Mouse (Mus musculus): ENCODE data around the gene Gorab.
A peak's percentile ranks its signal among the peaks of the same experiment; 100 is the strongest.

Gene Gorab

GRCm38 (mm10) chr1:163403498-163404126 is at the start of gene Gorab:
TSS of gene Gorab (minus strand) at chr1:163403669.
- DNase-seq (ENCODE audit: low spot score), result peak; percentile 96

DNA sequence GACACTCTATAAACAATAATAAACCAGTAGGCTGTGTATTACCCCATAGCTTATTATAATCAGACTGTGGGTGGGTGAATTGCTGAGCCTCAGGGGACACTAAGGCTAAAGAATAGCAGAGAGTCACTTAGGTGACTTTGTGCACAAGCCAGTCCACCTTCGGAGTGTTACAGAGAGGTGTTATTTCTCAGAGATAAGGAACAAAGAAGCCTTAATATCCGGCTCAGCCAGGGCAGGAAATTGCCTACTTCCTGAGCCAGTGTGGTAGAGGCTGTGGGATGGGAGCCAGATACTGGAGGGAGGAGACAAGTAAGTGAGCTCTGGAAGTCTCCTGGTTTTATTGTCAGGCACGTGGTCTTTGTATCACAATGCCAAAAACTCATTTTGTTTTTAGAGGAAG is 40.4 kb upstream of the Gorab start:
- no peak for DNase-seq (ENCODE audit: low spot score)

DNA sequence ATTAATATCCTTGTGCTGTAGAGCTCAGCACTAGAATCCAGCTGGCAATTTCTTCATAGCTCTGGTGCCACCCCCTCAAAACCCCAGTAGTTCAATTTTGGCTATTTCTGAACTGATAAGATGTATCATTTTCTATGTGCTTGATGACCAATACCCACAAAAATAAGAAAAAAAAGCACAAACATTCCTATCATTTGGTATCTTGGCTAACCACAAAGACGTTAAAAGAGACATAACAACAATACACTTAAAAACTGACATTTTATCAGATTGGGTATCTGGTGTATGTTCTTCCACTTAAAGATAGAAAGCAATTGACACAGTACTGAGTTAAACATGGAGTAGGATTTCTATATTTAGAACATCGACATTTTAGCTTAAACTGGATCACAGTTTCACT is 35.5 kb upstream of the Gorab start:
- DNase-seq (ENCODE audit: low spot score), result no peak

- DNase-seq (ENCODE audit: low spot score), result no peak
Measured at GRCm38 (mm10) chr1:163423467-163424014, 20.1 kb upstream of the Gorab start.

- no peak for DNase-seq (ENCODE audit: low spot score)
Measured at GRCm38 (mm10) chr1:163417191-163417590, 13.7 kb upstream of the Gorab start.

DNA sequence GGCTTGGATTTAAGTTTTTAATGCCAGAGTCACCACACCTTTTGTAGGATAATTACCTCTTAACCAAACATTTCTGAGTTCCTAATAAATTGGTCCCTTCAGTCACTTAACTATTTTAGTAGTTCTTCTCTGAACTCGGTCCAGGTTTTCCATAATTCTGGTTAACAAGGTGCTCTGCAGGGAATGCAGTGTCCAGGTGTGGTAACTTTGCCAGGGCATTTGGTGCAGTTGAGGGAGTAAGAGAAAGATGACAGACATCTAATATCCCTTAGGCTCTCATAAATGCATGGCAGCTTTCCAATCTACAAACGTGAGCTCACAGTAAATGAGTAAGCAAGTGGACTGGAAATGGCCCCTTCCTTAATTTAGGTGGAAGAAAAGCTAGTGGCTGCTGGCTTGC is 10.7 kb upstream of the Gorab start:
- no peak for DNase-seq (ENCODE audit: low spot score)

- DNase-seq (ENCODE audit: low spot score), result no peak
Measured at GRCm38 (mm10) chr1:163406203-163406602, 2.7 kb upstream of the Gorab start.

GRCm38 (mm10) chr1:163391321-163391720 is 12.1 kb downstream of the Gorab start:
- no peak for DNase-seq (ENCODE audit: low spot score)

DNA sequence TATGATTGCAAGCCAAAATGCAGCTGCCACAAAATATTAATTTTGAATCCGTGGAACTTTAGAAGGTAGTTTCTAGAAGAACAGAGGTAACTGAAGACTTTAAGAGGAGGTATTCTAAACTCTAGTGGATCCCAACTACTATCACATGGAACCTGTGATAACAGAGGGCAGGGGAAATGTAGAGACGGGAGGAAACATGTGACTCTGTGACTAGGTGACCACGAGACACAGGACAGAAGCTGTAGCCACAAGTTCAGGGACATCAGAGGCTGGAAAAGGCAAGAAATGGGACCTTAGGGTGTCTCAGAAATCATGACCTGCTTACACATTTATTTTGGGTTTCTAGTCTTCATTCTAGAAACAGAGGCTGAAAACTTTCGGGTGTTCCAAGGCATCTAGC is 13.4 kb downstream of the Gorab start:
- no peak for DNase-seq (ENCODE audit: low spot score)

DNA sequence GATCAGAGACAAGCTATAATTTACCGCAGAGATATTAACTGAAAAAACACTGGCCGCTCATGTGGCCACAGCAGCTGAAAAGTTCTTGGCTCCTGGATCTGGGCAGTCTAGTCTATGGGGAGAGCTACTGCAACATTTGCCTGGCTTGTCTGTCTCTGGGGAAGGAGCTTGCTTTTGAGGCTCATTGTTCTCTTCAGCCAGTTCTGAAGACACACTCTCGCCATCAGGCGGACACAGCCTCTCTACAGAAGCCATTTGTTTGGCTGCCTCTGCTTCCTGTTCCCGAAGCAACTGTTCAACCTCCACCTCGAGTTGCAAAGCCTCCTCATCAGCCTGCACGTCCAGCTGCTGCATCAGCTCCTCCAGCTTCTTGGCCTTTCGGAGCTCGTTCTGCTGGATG is 17.3 kb downstream of the Gorab start:
- DNase-seq (ENCODE audit: low spot score), result no peak

GRCm38 (mm10) chr1:163383442-163384027 is 19.9 kb downstream of the Gorab start:
- DNase-seq (ENCODE audit: low spot score), result no peak

DNA sequence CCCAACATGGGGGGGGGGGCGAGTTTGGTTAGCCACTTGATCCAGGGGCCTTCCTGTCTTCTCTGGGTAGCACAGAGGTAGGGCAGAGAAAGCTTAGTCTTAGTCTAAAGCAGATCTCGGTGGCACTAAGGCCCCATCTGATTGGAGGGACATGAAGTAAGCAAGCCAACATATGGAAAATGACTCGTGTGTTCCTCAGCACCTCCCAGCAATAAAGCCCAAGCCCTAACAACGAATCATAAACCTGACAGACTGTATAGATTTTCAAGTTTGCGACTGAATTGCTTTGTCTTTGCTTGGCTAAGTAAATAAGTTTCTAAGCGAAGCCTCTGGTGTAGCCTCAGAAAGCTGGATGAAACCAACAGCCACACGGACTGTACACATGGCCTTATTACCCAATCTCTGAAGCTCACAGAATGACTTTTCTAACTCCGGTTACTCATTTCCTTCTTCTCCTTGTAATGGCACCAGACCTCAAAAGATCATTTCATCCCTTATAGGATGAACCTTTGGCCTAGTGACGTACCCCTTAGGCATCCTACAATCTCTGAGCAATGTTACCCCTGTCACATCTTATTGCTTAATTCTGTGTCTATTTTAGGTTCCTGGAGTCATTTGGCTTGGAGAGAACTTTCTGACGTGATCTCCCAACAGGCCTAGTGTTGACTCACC is 21.3 kb downstream of the Gorab start:
- DNase-seq (ENCODE audit: low spot score), result no peak

DNA sequence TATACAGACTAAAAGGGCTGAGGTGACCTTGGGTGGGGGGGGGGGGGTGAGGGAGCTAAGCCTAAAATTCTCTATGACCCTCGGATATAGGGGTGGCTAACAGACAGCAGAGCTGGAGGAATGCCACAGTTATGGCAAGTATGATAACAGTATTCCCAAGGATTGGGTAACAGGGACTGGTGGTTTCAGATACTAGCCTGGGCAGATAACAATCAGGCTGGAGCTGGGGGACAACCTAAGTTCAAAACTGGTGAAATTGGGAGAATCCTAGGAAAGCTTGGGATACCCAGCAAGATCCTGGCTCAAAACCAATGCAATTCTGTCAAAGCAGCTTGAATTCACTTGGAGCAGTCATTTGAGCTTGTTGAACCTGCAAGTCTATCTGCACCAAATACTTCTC is 22.9 kb downstream of the Gorab start:
- no peak for DNase-seq (ENCODE audit: low spot score)

DNA sequence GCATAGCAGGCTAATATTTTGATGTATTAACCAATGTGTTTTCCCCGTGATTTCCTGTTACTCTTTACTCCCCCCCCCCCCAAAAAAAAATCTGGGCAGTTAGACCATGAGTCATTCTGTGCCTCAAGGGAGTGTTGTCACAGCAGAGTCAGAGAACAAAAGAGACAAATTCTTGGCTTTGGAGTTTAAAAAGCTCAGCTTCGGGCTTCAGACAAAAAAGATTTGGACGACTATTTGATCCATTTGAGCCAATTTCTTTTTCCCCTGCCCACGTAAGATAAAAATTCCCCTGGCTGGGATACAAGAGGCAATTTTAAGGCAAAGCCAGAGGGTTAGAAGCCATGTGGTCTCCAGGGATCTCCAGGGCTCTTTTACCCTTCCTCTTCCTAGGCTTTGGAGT is 23.4 kb downstream of the Gorab start:
- DNase-seq (ENCODE audit: low spot score), result no peak

- no peak for DNase-seq (ENCODE audit: low spot score)
Measured at GRCm38 (mm10) chr1:163377924-163378323, 25.5 kb downstream of the Gorab start.

DNA sequence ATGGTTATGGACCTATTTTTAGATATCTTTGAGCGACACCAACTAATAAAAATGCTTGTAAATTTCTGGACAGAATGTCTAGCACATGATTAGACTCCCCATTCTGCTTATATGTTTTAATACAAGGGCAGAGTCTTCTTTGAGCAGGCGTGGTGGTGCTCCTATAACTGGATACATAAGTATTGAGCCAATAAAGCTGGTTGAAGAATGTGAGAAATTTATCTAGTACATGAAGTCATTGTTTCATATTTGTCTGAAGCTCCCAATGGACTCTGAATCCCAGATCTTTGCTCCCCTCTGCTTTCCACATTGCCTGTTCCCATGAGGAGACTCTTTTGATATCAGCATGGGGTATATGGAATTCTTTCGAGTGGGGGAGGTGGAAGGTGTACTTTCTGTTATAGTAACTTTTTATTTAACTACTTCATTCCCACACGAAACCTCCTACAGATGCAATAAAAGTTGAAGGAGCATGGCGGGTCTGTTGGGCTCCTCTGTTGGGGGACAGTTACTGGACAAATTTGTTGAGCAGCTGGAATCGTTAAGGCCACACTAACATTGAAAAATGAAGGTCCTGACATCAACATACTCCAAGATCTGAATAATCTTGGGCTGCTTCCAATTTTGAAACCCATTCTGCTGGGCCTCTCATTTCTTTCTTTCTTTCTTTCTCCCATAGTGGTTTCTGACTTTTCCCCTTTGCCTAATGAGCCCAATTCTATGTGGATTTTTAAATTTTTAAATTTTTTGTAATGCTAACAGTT is 26.5 kb downstream of the Gorab start:
- DNase-seq (ENCODE audit: low spot score), result no peak

DNA sequence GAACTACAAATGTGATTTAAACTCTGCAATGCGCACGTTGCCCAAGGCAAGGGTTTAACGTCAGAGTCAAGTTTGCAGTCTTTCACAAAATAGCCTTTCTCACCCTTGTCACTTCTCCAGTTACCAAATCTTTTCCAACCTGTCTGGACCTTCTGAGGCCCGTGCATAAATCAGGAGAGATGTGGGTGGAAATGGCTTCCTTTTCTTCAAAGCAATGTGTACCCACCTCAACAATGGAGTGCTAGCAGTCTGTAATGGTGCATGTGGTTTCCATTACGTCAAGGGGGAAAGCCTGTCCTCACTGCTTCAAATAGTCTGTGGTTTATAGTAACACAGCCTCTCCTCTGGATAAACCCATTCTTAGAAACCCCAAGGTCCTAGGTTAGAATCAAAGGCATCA is 29.0 kb downstream of the Gorab start:
- DNase-seq (ENCODE audit: low spot score), result no peak

- no peak for DNase-seq (ENCODE audit: low spot score)
Measured at GRCm38 (mm10) chr1:163362202-163362601, 41.3 kb downstream of the Gorab start.

DNA sequence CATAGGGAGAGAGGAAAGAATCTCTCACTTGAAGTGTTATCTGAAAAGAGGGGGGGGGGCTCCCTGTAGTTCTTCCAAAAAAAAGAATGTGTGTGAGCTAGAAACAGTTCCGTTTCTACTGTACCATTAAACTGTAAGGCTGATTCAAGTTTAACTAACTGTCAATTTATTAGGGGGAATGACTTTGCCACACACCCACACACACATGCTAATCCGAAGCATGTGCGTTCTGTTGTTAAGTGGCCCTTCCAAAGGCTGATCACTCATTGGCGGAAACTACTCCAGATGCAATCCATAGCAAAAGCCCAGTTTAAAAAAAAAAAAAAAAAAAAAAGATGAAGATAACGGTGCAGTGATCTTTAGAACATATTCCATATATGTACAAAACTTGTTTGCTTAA is 42.1 kb downstream of the Gorab start:
- DNase-seq (ENCODE audit: low spot score), result no peak

- no peak for DNase-seq (ENCODE audit: low spot score)
Measured at GRCm38 (mm10) chr1:163360796-163361195, 42.7 kb downstream of the Gorab start.

- no peak for DNase-seq (ENCODE audit: low spot score)
Measured at GRCm38 (mm10) chr1:163359521-163359920, 43.9 kb downstream of the Gorab start.

- DNase-seq (ENCODE audit: low spot score), result no peak
Measured at GRCm38 (mm10) chr1:163358165-163358564, 45.3 kb downstream of the Gorab start.

- no peak for DNase-seq (ENCODE audit: low spot score)
Measured at GRCm38 (mm10) chr1:163357733-163358132, 45.7 kb downstream of the Gorab start.

Measured in layer of hippocampus, adult 11-12 months (tissue).